Mouse (Mus musculus) spleen, adult 2 months (tissue): ENCODE measurements around the gene Yif1a.

ENCODE experiments used
- CTCF ChIP-seq: fragments of 200-500 bp; IDR thresholded peaks from 2 replicates; pipeline ENCODE4 v1.5.1; 2011; ENCODE audit warnings: mild to moderate bottlenecking, inconsistent platforms; ENCODE audit not compliant: insufficient read depth, insufficient read length, insufficient replicate concordance; ENCODE audit errors: extremely low read depth
- POLR2A ChIP-seq: fragments of 200-500 bp; IDR thresholded peaks from 2 replicates; pipeline ENCODE4 v1.6.1; 2011; ENCODE audit warnings: low read depth, low read length, inconsistent platforms

- TF ChIP-seq CTCF, result no peak
- no peak for TF ChIP-seq POLR2A
Observed at GRCm38 (mm10) chr19:5069978-5070377, 18.4 kb upstream of the Yif1a start.
